Mouse (Mus musculus) kidney, embryonic 14.5 days (tissue): ENCODE data around the gene 4931429L15Rik. TPM values are rescaled to one million over a fixed set of nuclear protein-coding genes. Genes with fewer than 3 reads are reported as not detected.

Source experiments
- ATAC-seq: fragments of 200-750 bp; cut with Nextera tagmentation; 2 replicates; pipeline ENCODE4 v1.8.0; 2017; ENCODE audit warnings: moderate number of reproducible peaks, mild to moderate bottlenecking, moderate TSS enrichment, moderate library complexity; ENCODE audit not compliant: low FRiP score, low TSS enrichment
- H3K27ac ChIP-seq: fragments of 300-500 bp; sonication (generic); 2 replicates; pipeline ENCODE4 v1.5.1; 2014; ENCODE audit warnings: low read depth, mild to moderate bottlenecking, low read length, moderate library complexity, mixed read lengths
- H3K27me3 ChIP-seq: fragments of 300-500 bp; sonication (generic); 2 replicates; pipeline ENCODE4 v1.6.1; 2014; ENCODE audit warnings: mild to moderate bottlenecking, low read length; ENCODE audit not compliant: control insufficient read depth, insufficient read depth
- H3K36me3 ChIP-seq: fragments of 300-500 bp; sonication (generic); 2 replicates; pipeline ENCODE4 v1.6.1; 2014; ENCODE audit warnings: low read length, mixed read lengths; ENCODE audit not compliant: control insufficient read depth, insufficient read depth
- H3K4me1 ChIP-seq: fragments of 300-500 bp; sonication (generic); 2 replicates; pipeline ENCODE4 v1.6.1; 2014; ENCODE audit warnings: low read length, mixed read lengths; ENCODE audit not compliant: control insufficient read depth, insufficient read depth
- H3K4me2 ChIP-seq: fragments of 300-500 bp; sonication (generic); replicated peaks from 2 replicates; pipeline ENCODE4 v1.6.1; 2014; ENCODE audit warnings: low read depth, mild to moderate bottlenecking, low read length
- H3K4me3 ChIP-seq: fragments of 300-500 bp; sonication (generic); 2 replicates; pipeline ENCODE4 v1.5.1; 2014; ENCODE audit warnings: mild to moderate bottlenecking, low read length
- H3K9ac ChIP-seq: fragments of 300-500 bp; sonication (generic); 2 replicates; pipeline ENCODE4 v1.6.1; 2014; ENCODE audit warnings: low read depth, mild to moderate bottlenecking, low read length, moderate library complexity
- H3K9me3 ChIP-seq: fragments of 300-500 bp; sonication (generic); 2 replicates; pipeline ENCODE4 v1.6.1; 2016; ENCODE audit warnings: low read length; ENCODE audit not compliant: control insufficient read depth
- WGBS: fragments of 180-500 bp; shearing (Covaris S2); extraction: QIAGEN DNeasy Blood & Tissue Kit; methylation state at CpG from one replicate; pipeline ENCODE4 v1.1.7; 2014; 5-methylcytosine and 5-hydroxymethylcytosine counted together
- polyA plus RNA-seq: library from polyadenylated mRNA; unstranded; fragments of >200 nt; fragmentation: Nextera tagmentation; extraction: Ambion mirVana; gene quantifications from 2 replicates; pipeline ENCODE4 v1.2.1, GENCODE M21; 2014

The 4931429L15Rik gene
- polyA plus RNA-seq, 1 experiment from 2014 or later, result not detected

DNA sequence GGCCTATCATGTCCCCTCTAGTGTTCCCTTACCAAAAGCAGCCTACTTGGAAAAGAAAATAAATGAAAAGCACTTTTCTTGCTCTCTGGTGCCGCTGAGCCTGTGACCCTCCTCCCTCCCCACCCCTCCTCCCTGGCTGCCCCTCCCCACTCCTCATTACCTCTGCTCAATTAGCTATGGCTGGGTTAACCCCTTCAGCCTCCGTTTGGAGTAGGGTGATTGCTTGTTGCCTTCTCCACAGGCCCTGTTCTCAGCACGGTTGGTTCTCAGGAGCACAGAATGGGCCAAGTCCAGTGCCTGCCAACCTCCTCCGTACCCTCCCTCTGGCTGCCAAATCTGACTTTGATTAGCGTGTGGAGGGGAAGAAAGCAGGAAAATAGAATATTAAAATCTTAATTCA, 3.4 kb downstream of the 4931429L15Rik start:
- H3K9ac ChIP-seq, result no peak overlapping the region
- H3K9me3 ChIP-seq, result no peaks in the 10 kb centered on the region
- 25% methylated on average over 5 of the region's 5 CpGs for WGBS
- no peak overlapping the region for H3K27ac ChIP-seq
- no peaks in the 10 kb centered on the region; the same call in 1 of the 2 replicates for H3K27me3 ChIP-seq
- H3K36me3 ChIP-seq, result no peaks in the 10 kb centered on the region
- H3K4me3 ChIP-seq, result no peak overlapping the region
- ATAC-seq, result no peak
- no peak overlapping the region for H3K4me2 ChIP-seq
- peaks cover 12% of the 10 kb centered on the region; the same call in 1 of the 2 replicates for H3K4me1 ChIP-seq

DNA sequence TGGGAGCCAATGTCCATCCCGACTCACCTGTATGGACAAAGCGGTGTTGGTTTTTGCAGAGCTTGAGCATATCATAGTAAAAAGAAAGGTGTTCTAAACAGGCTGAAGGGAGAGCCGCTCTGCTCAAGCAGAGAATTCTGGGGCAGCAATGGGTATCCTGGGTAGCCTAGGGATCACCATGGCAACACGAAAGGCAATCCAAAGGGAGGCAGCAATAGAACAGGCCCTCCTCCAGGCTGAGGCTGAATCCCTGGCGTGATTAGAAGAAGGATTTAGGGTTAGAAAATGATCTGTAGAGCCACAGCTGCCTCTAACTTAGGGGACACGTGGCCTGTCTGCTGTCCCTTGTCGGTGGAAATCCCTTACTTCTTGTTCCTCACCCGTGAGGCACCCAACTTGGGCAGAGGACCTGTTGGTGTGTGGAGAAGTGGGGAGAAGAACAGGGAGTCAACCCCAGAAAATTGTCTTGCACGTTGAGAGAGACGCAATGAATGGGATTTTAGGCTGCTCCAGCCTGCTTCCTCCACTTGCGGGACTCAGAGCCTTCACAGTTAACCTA, 3.9 kb downstream of the 4931429L15Rik start:
- H3K4me3 ChIP-seq, result no peak overlapping the region
- peaks cover 12% of the 10 kb centered on the region; the same call in 1 of the 2 replicates for H3K4me1 ChIP-seq

DNA sequence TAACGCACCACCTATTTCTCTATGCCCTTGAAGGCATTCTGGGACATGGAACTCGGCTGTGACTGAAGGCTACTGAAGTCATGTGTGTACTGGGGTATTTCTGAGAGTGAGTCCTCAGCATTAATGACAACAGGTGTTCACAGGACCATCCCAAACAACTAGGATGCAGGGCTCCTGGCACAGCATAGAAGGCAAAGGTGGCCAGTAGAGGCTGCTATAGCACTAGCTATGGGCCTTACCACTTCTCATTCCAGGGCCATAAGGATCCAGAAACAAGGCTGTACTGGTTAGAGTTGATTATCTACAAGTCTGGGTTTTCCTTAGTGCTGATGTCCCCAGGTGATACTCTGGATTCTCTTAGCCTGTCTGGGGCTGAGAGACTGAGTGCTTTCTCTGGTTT, 4.9 kb downstream of the 4931429L15Rik start:
- no peak overlapping the region for H3K4me2 ChIP-seq
- no peaks in the 10 kb centered on the region for H3K9me3 ChIP-seq
- no peak overlapping the region for H3K27ac ChIP-seq
- no peaks in the 10 kb centered on the region for H3K36me3 ChIP-seq
- no peak; the same call in 1 of the 2 replicates for ATAC-seq
- peaks cover 12% of the 10 kb centered on the region; the same call in 1 of the 2 replicates for H3K4me1 ChIP-seq
- whole genome bisulfite sequencing, result 41% methylated on average over 2 of the region's 2 CpGs
- H3K27me3 ChIP-seq, result no peaks in the 10 kb centered on the region; the same call in 1 of the 2 replicates
- H3K4me3 ChIP-seq, result no peak overlapping the region
- H3K9ac ChIP-seq, result no peak overlapping the region

More for the DNA sequence above, 3.9 kb downstream of the 4931429L15Rik start:
- H3K27me3 ChIP-seq, result no peaks in the 10 kb centered on the region; the same call in 1 of the 2 replicates
- no peak overlapping the region for H3K4me2 ChIP-seq
- no peak overlapping the region for H3K9ac ChIP-seq
- WGBS, result 34% methylated on average over 11 of the region's 11 CpGs
- no peaks in the 10 kb centered on the region for H3K9me3 ChIP-seq
- H3K27ac ChIP-seq, result no peak overlapping the region
- H3K36me3 ChIP-seq, result no peaks in the 10 kb centered on the region
- ATAC-seq, result no peak

DNA sequence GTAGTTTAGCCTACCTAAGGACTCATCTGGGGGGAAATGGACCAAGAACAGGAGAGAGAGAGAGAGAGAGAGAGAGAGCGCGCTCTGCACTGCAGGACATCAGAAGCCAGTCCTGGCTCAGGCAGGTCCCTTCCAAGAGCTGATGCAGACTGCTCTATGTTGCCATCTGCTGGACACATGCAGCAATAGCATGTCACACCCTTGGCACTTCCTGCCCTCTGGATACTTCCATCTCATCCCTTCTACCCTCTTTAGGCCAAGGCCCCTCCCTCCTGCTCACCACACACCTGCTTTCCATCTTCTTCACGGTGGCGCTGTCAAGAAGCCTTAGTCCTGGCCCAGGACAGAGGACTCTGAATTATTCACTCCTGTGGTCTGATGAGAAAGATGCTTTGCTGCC, 5.3 kb downstream of the 4931429L15Rik start:
- H3K27me3 ChIP-seq, result no peaks in the 10 kb centered on the region; the same call in 1 of the 2 replicates
- 2% methylated on average over 4 of the region's 4 CpGs for WGBS
- H3K4me3 ChIP-seq, result no peak overlapping the region
- H3K4me2 ChIP-seq, result no peak overlapping the region
- H3K9ac ChIP-seq, result no peak overlapping the region
- no peak overlapping the region for H3K27ac ChIP-seq
- H3K36me3 ChIP-seq, result no peaks in the 10 kb centered on the region
- H3K9me3 ChIP-seq, result no peaks in the 10 kb centered on the region
- peak; percentile 44; the same call in 1 of the 2 replicates for ATAC-seq
- peaks cover 12% of the 10 kb centered on the region; the same call in 1 of the 2 replicates for H3K4me1 ChIP-seq

DNA sequence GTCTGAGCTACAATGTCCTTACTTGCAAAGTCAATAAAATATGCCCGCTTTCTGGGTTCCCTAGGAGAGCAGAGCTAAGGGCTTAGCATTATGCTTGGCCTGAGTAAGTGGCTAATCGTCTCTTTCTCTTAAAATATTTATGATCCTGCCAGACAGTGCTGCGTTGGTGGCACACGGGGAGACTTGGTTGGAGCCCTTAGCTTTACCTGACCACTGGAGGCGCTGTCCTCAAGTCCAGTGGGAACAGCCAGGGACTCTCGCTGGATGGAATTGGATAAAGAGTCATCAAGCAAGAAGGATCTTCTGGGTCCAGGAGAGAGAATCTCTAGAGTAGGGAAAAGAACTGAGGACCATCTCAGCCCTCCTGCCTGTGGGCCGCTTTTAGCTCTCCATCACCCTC, 10.7 kb downstream of the 4931429L15Rik start:
- Histone ChIP-seq H3K4me1 (peaks cover 3% of the 10 kb centered on the region; the same call in 1 of the 2 replicates), H3K27me3 (no peaks in the 10 kb centered on the region; the same call in 1 of the 2 replicates), H3K9ac (no peak overlapping the region), H3K27ac (no peak overlapping the region), H3K4me2 (no peak overlapping the region), H3K4me3 (no peak overlapping the region), H3K36me3 (no peaks in the 10 kb centered on the region), H3K9me3 (no peaks in the 10 kb centered on the region)
- WGBS, result 8% methylated on average over 7 of the region's 7 CpGs
- no peak for ATAC-seq

DNA sequence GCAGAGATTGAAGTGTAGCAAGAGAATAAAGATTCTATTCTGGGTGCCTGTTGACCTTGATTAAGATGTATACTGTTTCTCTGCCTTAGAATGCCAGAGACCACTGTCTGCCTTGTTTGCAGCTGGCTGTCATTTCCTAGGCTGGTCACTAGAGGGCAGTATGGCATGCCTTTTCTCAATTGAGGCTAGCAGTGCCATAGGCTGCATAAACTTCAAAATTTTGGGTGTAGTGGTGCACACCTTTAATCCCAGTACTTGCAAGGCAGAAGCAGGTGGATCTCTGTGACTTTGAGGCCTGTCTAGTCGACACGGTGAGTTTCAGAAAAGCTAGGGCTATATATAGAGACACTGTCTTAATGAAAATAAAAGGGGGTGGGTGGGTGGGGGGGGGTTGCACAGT, 17.6 kb downstream of the 4931429L15Rik start:
- H3K27me3 ChIP-seq, result no peaks in the 10 kb centered on the region
- H3K36me3 ChIP-seq, result peaks cover 25% of the 10 kb centered on the region
- no peaks in the 10 kb centered on the region for H3K9me3 ChIP-seq
- H3K27ac ChIP-seq, result no peak overlapping the region
- ATAC-seq, result no peak
- no peak overlapping the region for H3K9ac ChIP-seq
- 8% methylated on average over 2 of the region's 2 CpGs for WGBS
- no peak overlapping the region for H3K4me2 ChIP-seq
- H3K4me3 ChIP-seq, result no peak overlapping the region
- no peaks in the 10 kb centered on the region for H3K4me1 ChIP-seq

DNA sequence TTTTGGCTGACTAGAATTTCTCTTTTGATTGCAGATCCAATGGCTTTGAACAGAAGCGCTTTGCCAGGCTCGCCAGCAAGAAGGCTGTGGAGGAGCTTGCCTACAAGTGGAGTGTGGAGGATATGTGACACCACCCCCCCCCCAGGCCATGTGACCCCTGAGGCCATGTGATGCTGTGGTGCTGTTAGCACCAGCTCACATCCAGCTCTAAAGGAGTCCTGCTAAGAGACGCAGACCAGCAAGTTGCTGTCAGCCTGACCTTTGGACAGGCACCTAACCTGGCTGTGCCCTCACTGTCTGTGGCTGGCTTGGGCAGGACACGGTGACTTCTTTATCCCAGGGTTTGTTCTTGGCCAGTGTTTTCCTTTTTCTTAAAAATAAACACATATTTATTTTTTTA, 21.4 kb downstream of the 4931429L15Rik start:
- Histone ChIP-seq H3K27ac (no peak overlapping the region), H3K4me1 (no peaks in the 10 kb centered on the region), H3K9ac (no peak overlapping the region), H3K36me3 (peaks cover 53% of the 10 kb centered on the region), H3K9me3 (no peaks in the 10 kb centered on the region), H3K4me3 (no peak overlapping the region), H3K4me2 (no peak overlapping the region), H3K27me3 (no peaks in the 10 kb centered on the region)
- 54% methylated on average over 4 of the region's 4 CpGs for WGBS
- ATAC-seq, result no peak

DNA sequence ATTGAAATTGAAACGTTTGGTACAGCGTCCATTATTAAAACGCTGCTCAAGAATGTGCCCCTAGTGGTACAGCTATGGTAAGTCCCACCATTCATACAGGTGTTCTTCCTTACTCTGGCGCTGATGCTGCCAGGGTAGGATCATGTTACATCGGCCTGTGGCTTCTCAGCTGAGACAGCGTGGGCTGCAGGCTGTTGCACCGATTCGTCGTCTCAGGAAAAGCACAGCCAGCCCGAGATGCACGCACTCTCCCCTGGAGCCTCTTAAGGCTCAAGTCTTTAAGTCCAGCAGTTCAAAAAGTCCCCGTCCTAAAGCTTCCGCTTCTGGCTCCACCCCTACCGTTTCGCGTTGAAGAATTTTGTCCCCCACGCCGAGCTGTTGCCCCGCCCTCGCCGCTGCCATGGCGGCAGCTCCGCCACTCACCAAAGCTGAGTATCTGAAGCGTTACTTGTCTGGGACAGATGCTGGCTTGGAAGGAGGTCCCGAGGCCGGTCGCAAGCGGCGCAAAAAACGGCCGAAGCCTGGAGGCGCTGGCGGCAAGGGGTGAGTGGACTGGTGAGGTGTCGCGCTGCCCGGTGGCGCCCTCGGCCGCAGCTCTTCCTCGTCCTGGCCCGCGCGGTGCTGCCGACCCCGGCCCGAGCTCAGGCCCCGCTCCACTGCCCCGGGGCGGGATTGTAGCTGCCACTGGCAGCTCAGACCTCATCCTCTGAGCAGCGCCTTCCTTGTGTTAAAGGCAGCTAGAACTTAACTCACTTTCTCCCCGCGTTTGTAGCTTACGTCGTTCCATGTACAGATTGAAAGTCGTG, 37.0 kb downstream of the 4931429L15Rik start, which contains the start of gene Bud13:
Gene Bud13, plus strand, starts transcription at position 378 of the 806 bp plus-strand sequence.
- Histone ChIP-seq H3K9me3 (no peaks in the 10 kb centered on the region), H3K27ac (peak within 1 kb of the TSS; percentile 84), H3K9ac (peak within 1 kb of the TSS; percentile 87), H3K36me3 (peaks cover 45% of the 10 kb centered on the region), H3K27me3 (no peaks in the 10 kb centered on the region), H3K4me2 (peak within 1 kb of the TSS; percentile 45), H3K4me3 (peak within 1 kb of the TSS; percentile 81), H3K4me1 (peaks cover 8% of the 10 kb centered on the region)
- peak; percentile 92 for ATAC-seq
- under 1% methylated on average over 55 of the region's 55 CpGs for WGBS

DNA sequence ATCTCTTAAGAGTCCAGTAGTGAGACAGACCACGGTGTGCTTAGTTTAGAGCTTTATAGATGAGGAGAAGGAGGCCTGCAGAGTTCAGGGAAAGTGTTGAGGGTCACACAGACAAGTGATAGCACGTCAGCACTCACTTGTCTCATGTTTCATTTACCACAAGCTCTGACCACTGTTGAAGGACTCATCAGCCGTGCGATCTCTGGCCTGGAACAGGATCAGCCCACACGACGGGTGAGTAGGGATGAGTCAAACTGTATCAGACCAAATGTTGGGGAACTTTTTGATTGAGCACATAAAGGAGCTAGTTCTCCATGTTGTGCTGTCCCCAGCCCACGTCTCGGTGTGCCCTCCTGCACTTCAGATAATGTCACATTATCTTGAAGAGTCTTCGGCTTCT, 45.3 kb downstream of the 4931429L15Rik start:
- H3K4me3 ChIP-seq, result no peak overlapping the region; the same call in 1 of the 2 replicates

More for the DNA sequence above, 45.3 kb downstream of the 4931429L15Rik start:
- WGBS, result 67% methylated on average over 9 of the region's 9 CpGs
- peaks cover 38% of the 10 kb centered on the region for H3K36me3 ChIP-seq
- H3K27me3 ChIP-seq, result peaks cover 9% of the 10 kb centered on the region; the same call in 1 of the 2 replicates
- H3K9me3 ChIP-seq, result no peaks in the 10 kb centered on the region
- no peak for ATAC-seq
- no peak overlapping the region for H3K9ac ChIP-seq
- H3K4me1 ChIP-seq, result peaks cover 14% of the 10 kb centered on the region
- no peak overlapping the region for H3K27ac ChIP-seq
- H3K4me2 ChIP-seq, result no peak overlapping the region
